Comparison of ENCODE assay signal across 8 mouse cellular contexts in genomic region chr7:29000651-29001605, GRCm38 (mm10). TPM values are rescaled to one million over a fixed set of nuclear protein-coding genes. Genes with fewer than 3 reads are reported as not detected.
DNase-seq lines count a peak whose midpoint lies in the region; ATAC-seq and TF ChIP-seq lines count a peak whose summit lies in the region.

No protein-coding gene starts in this region.

- H3K36me3 ChIP-seq in kidney, adult 2 months (ENCODE audit: control insufficient read depth, insufficient read depth, low read length): no peaks in the 10 kb centered on the region
- H3K36me3 ChIP-seq in neural tube, embryonic 13.5 days: no peaks in the 10 kb centered on the region

- H3K27me3 ChIP-seq in kidney, adult 2 months (replicated peaks; ENCODE audit: control insufficient read depth, insufficient read depth, low read length): no peaks in the 10 kb centered on the region
- H3K27me3 ChIP-seq in neural tube, embryonic 13.5 days: peaks cover 4% of the 10 kb centered on the region

- no peaks in the 10 kb centered on the region for H3K9me3 ChIP-seq in neural tube, embryonic 13.5 days

- DNase-seq in cerebellum, postnatal 25 days: peak; percentile 19 to 34
- no peak for DNase-seq in cerebellum, adult 9-11 months
- peak; percentile 96 for DNase-seq in embryo, embryonic 9.5 days (ENCODE audit: extremely low spot score)
- DNase-seq in heart, adult 9 months (ENCODE audit: low spot score in 2 of 2): peak; percentile 28 to 30
- DNase-seq in kidney, adult 2 months: peak; percentile 51
- DNase-seq in lung, adult 18-20 months: peak; percentile 68 to 72
- peak; percentile 63 for DNase-seq in testis, postnatal 14 days (ENCODE audit: low spot score)

- no peaks in the 10 kb centered on the region for H3K4me1 ChIP-seq in kidney, adult 2 months (ENCODE audit: control insufficient read depth, insufficient read depth, low read length)
- H3K4me1 ChIP-seq in neural tube, embryonic 13.5 days (replicated peaks): peaks cover 11% of the 10 kb centered on the region; the same call in 1 of the 2 replicates

- no peak for TF ChIP-seq POLR2A in kidney, adult 2 months (IDR thresholded peaks at IDR 0.05; ENCODE audit: low read depth, low read length)

- peak overlapping the region; percentile 45 for H3K4me3 ChIP-seq in kidney, adult 2 months (ENCODE audit: insufficient read depth, low read depth, low read length)
- peak overlapping the region; percentile 42 for H3K4me3 ChIP-seq in neural tube, embryonic 13.5 days

- peak overlapping the region; percentile 71 for H3K9ac ChIP-seq in neural tube, embryonic 13.5 days

- TF ChIP-seq CTCF in kidney, adult 2 months (conservative IDR thresholded peaks at IDR 0.05; ENCODE audit: insufficient read depth, insufficient read length, low read depth, low read length): no peak

- H3K4me2 ChIP-seq in neural tube, embryonic 13.5 days: peak overlapping the region; percentile 69

- ATAC-seq in neural tube, embryonic 13.5 days (ENCODE audit: low read depth): peak; percentile 71

- no peak overlapping the region for H3K27ac ChIP-seq in kidney, adult 2 months (ENCODE audit: insufficient read depth, low read depth, low read length)
- H3K27ac ChIP-seq in neural tube, embryonic 13.5 days (replicated peaks): peak overlapping the region; percentile 34

- 7% methylated on average over 43 of the region's 43 CpGs for WGBS in kidney, adult 2 months
- WGBS in neural tube, embryonic 13.5 days: 6% methylated on average over 43 of the region's 43 CpGs

RNA-seq across cellular contexts. Expression of gene Map4k1, which starts 19.1 kb away (rescaled TPM):
- polyA plus RNA-seq in kidney, adult 2 months (2012; rRNA removed): 2.3 and 6.2 TPM in 2 replicates
- polyA plus RNA-seq in neural tube, embryonic 13.5 days (2015; fragmentation: Nextera tagmentation; extraction: Ambion mirVana): 4.1 and 5.3 TPM in 2 replicates

RNA-seq across cellular contexts. Expression of gene Eif3k, which starts 19.3 kb away (rescaled TPM):
- polyA plus RNA-seq in kidney, adult 2 months (2012; rRNA removed): 321 and 343 TPM in 2 replicates
- polyA plus RNA-seq in neural tube, embryonic 13.5 days (2015; fragmentation: Nextera tagmentation; extraction: Ambion mirVana): 352 and 359 TPM in 2 replicates

RNA-seq across cellular contexts. Expression of gene Actn4, which starts 38.8 kb away (rescaled TPM):
- 340 and 367 TPM in 2 replicates for polyA plus RNA-seq in kidney, adult 2 months (2012; rRNA removed)
- polyA plus RNA-seq in neural tube, embryonic 13.5 days (2015; fragmentation: Nextera tagmentation; extraction: Ambion mirVana): 142 and 147 TPM in 2 replicates
